Mouse (Mus musculus): ENCODE data around the gene Gramd1b. TPM values are rescaled to one million over a fixed set of nuclear protein-coding genes. Genes with fewer than 3 reads are reported as not detected.

Gramd1b gene
- total RNA-seq, 1 experiment from 2014 or later: 38.8 TPM

- no peak for ATAC-seq (replicated peaks; ENCODE audit: insufficient number of reproducible peaks, low FRiP score, low TSS enrichment, poor library complexity, severe bottlenecking)
Observed at GRCm38 (mm10) chr9:40269103-40269861, 261.9 kb downstream of the Gramd1b start, which contains the start of gene Scn3b. Gene Scn3b, plus strand, starts transcription at chr9:40269217.

- ATAC-seq (replicated peaks; ENCODE audit: insufficient number of reproducible peaks, low FRiP score, low TSS enrichment, poor library complexity, severe bottlenecking): no peak
Observed at GRCm38 (mm10) chr9:40268748-40269102, 262.5 kb downstream of the Gramd1b start.

- no peak for ATAC-seq (replicated peaks; ENCODE audit: insufficient number of reproducible peaks, low FRiP score, low TSS enrichment, poor library complexity, severe bottlenecking)
Observed at GRCm38 (mm10) chr9:40268040-40268747, 263.0 kb downstream of the Gramd1b start.

GRCm38 (mm10) chr9:40263874-40264273 is 267.3 kb downstream of the Gramd1b start:
- ATAC-seq (replicated peaks; ENCODE audit: insufficient number of reproducible peaks, low FRiP score, low TSS enrichment, poor library complexity, severe bottlenecking): no peak

- no peak for ATAC-seq (replicated peaks; ENCODE audit: insufficient number of reproducible peaks, low FRiP score, low TSS enrichment, poor library complexity, severe bottlenecking)
Observed at GRCm38 (mm10) chr9:40252459-40252858, 278.7 kb downstream of the Gramd1b start.

- no peak for ATAC-seq (replicated peaks; ENCODE audit: insufficient number of reproducible peaks, low FRiP score, low TSS enrichment, poor library complexity, severe bottlenecking)
Observed at GRCm38 (mm10) chr9:40249106-40249505, 282.1 kb downstream of the Gramd1b start.

- no peak for ATAC-seq (replicated peaks; ENCODE audit: insufficient number of reproducible peaks, low FRiP score, low TSS enrichment, poor library complexity, severe bottlenecking)
Observed at GRCm38 (mm10) chr9:40246702-40247101, 284.5 kb downstream of the Gramd1b start.

GRCm38 (mm10) chr9:40245974-40246665 is 285.1 kb downstream of the Gramd1b start:
- no peak for ATAC-seq (replicated peaks; ENCODE audit: insufficient number of reproducible peaks, low FRiP score, low TSS enrichment, poor library complexity, severe bottlenecking)

- ATAC-seq (replicated peaks; ENCODE audit: insufficient number of reproducible peaks, low FRiP score, low TSS enrichment, poor library complexity, severe bottlenecking): no peak
Observed at GRCm38 (mm10) chr9:40245466-40245865, 285.7 kb downstream of the Gramd1b start.

Other genes starting within 250 kb of the Gramd1b start
- gene Gm21915, start 139.2 kb upstream of the Gramd1b start, total RNA-seq (2017): not detected in 3 replicates
- gene Clmp, start 154.6 kb upstream of the Gramd1b start, total RNA-seq (2017): 0.10 to 0.29 TPM in 2 of 3 replicates, not detected in the other